Mouse (Mus musculus) lung, postnatal 10 days (tissue): ENCODE measurements around the gene Cort.
A peak's percentile ranks its signal among the peaks of the same experiment; 100 is the strongest.

Source experiments
- DNase-seq: peaks from one replicate; pipeline ENCODE4 v3.0.0; 2021

Gene Cort

GRCm38 (mm10) chr4:149091364-149091763 is 35.2 kb downstream of the Cort start:
- no peak for DNase-seq

GRCm38 (mm10) chr4:149085381-149085780 is 41.2 kb downstream of the Cort start:
- DNase-seq, result no peak

GRCm38 (mm10) chr4:149081528-149081927 is 45.0 kb downstream of the Cort start:
- peak; percentile 65 for DNase-seq

- no peak for DNase-seq
Observed at GRCm38 (mm10) chr4:149080111-149080510, 46.5 kb downstream of the Cort start.

GRCm38 (mm10) chr4:149079629-149080028 is 46.9 kb downstream of the Cort start:
- DNase-seq, result no peak

- DNase-seq, result no peak
Observed at GRCm38 (mm10) chr4:149078261-149078660, 48.3 kb downstream of the Cort start.

GRCm38 (mm10) chr4:149075871-149076575 is 50.5 kb downstream of the Cort start:
- peak; percentile 87 for DNase-seq

GRCm38 (mm10) chr4:149075073-149075472 is 51.5 kb downstream of the Cort start:
- peak; percentile 21 for DNase-seq
